Mouse (Mus musculus): ENCODE measurements around the gene Nup188.

Nup188 gene

DNA sequence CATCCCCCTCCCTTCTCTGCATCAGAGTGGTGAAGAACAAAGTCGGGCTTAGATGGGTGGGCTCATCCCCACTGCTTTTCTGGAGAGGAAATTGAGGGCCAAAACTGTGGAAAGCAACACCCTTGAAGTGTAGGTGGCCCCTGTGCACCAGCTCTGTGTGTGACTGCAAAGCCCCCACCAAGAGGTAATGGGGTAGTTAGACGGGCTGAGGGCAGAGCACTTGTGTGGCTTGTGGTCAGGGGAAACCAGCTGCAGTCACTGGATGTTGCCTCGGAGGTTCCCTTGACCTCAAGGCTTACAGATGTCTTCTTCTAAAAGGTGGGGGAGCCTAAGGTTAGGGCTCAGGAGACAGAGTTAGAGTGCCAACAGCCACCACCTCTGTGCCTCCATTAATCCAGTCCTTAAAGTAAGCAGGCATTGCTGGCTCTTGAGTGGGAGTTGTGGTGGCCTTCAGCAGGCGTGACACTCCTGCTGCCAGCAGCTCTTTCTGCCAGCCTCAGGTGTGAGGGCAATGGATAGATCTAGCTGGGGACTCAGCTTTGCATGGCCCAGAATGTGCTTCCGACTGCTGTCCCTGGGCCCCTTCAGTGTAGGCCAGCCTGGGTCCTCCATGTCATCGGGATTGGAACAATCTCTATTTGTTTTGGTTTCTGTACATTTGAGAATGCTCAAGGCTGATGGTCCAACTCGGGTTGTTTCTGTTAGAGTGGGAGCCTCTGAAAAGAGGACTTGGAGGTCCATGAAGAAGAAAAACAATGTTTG lies 28.3 kb upstream of the Nup188 start:
- DNase-seq: no peak

DNA sequence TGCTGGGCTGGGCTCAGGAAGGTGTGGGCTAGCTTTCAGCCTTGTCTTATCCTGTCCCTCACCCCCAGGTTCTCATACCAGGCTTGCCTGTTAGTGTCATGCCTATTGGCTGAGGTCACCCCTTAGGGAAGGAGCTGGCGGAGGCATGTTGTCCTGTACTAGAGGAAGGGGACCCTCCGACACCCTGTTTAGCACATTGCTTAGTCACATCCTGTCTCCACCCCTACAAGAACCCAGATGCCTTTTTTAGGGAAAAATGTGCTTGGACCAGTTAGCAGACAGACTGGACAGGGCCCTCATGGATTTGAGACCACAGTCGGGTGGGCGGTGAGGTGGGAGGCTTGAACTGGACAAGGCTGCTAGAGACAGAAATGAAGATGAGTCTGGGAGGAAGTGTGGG lies 27.6 kb upstream of the Nup188 start:
- no peak for DNase-seq

DNA sequence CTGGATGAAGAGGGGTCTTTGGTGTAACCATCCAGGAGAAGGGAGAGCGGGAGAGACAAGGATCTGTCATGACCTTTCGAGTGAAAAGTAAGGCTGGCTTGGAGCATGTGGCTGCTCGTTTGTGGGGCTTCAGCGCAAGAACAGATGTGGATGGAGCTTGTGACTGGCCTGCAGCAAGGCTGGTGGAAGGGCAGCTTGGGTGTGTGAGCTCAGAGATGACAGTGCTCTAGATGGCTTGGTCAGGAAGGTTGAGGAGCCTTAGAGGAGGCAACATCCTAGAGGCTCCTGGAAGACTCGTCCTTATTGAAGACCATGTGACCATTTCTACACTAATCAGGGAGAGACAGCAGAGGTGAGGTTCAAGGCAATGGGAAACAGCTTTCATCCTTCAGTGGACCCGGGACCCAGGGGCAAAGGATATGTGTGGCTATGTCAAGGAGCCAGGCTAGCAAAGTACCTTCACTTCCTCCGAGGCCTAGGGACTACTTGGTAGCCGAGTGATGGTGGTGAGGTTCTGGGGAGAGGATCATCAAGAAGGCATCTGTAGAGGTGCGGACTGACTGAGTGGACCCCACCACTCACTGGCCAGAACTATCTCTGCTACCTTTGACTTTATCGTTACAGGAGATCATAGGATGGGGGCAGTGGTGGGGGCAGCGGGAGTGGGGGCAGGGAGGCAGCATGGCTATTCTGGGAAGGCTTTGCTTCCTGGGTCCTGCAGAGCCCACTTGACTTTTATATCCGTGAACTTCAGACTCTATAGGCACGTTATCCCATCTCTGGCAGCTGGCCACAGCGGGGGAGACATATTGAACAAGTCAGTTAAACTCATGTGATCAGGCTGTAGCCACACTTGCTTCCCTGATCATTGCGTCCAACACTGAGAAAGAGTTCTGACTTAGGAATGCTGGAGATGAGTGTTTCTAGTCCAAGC lies 26.8 kb upstream of the Nup188 start:
- no peak for DNase-seq

DNA sequence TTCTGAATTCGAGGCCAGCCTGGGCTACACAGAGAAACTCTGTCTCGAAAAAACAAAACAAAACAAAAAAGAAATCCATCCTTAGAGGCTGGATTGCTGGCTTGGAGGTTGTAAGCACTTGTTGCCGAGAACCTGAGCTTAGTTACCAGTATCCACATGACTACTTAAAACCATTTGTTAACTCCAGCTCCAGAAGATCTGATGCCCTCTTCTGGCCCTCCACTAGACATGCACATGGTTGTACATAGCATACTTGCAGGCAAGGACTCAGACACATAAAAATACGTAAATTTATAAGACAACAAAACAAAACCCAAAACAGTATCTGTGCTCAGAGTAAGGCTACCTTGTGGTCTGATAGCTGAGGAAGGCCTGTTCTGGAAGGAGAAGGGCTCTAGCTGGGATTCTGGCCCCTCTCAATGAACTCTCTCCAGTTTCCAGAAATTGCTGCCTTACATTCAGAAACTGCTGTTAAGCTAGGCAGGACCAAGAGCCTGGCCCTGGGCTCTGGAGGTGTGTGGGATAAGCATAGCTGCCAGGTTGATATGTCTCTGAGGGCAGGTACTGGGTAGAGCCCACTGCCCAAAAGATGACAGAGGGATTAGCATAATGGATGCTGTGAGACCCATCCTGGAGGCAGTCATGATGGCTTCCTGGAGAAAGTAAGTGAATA lies 25.0 kb upstream of the Nup188 start:
- no peak for DNase-seq

DNA sequence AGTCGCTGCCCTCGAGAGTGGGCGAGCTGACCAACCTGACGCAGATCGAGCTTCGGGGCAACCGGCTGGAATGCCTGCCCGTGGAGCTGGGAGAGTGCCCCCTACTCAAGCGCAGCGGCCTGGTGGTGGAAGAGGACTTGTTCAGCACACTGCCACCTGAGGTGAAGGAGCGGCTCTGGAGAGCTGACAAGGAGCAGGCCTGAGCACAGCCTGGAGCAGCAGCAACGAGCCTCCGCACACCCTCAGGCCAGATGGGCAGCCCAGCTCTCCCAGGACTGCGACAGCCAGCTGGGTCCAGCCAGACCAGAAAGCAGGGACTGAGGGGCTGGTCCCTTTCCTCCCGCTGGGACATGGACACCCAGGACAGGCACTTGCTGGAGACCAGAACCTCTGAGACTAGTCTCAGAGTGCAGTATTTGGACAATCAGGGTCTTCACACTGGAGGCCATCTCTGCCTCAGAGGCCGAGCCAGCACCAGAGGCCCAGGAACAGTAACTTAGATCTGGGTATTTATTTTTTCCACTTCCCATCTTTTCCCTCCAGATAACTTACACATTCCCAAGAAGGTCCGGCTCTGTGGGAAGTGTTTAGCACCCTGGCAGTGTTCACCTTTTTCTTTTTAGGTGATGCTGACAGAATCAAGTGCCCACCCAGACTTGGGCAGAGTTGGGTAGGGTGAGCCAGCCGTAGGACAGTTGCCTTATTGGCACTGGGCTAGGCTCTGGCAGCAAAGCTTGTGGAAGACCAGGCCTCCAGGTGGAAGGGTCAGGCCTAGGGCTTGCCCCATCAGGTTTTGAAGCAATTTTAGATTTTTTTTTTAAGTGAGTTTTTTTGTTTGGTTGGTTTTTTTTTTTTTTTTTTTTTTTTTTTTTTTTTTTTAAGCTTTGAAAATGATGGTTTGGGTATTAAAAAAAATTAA lies 24.0 kb upstream of the Nup188 start:
- DNase-seq: no peak

DNA sequence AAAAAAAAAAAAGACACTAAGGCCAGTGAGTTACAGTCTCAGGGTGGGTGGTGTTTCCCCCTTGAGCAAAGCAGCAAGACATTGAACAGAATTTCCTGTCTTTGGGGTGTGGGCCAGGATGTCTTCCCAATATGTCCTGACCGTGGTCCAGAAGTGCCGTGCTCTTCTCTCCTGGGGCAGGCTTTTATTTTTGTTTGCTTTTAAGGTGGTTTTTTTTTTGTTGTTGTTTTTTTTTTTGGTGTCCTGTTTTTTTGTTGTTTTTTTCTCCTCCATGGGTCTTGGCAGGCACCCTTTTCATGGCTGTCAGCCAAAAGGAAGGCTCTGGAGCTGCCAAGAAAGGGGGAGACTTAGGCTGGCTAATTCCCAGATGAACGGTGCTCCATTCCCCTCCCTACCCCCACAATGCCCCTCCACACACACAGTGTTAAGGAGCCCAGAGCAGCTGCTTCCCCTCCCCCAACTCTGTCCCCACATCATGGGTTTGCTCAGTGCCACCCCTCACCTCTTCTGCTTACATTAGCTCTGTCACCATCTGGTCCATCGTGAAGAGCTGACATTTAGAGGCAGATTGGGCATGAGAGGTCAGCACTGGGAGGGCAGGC lies 23.3 kb upstream of the Nup188 start:
- DNase-seq: peak; percentile 63

DNA sequence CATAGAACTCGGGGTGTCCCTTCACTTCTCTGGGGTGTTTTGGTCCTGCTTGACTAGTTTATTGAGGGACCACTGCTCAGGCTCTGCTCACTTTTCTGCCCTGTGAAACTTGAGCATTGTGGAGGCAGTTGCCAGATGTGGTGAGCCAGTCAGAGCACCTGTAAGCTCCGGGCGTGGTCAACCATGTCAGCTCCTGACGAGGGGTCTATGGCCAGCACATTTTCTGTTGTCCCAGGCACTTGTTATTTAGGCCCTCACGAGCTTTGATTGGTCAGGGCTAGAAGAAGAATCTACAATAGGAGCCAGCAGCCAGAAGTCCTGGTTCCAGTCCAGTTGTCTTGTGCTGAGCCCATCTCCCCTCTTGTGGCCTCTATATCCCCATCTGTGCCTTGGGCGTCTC lies 22.4 kb upstream of the Nup188 start:
- no peak for DNase-seq

DNA sequence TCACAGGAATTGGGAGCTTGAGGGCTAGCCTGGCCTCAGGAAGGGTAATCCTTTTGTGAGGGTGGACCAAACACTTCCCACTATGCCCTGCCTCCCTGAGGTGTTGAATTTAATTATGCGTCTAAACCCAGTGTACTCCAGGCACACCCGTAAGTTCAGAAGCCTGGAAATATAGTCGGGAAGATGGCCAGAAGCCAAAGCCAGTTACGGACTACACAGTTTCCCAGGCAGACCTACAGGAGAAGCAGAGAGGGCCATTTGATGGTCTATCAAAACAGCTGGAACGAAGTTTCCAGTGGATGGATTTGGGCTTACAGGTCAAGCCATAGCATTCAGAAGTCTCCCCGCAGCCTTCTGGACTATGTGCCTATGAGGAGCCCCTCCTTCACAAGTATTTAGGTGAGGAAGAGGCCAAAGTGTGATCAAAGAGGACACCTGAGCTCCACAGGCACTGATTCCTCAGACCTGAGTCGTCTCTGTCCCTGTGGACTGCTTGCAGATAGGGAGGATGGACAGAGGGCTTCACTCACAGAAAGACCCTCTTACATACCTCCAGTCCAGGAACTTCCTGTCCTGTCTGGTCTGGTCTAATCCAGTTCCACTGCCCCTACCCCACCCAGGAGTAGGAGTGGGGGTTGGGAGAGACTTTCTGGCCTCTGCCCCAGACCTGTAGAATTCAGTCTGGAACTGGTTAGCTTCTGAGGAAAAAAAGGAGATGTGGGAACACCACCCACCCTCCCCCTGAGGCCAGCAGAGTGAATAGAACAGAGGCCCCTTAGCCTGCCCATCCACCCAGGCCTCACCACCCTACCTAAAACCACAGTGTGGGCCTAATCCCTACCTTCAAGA lies 21.3 kb upstream of the Nup188 start:
- no peak for DNase-seq

DNA sequence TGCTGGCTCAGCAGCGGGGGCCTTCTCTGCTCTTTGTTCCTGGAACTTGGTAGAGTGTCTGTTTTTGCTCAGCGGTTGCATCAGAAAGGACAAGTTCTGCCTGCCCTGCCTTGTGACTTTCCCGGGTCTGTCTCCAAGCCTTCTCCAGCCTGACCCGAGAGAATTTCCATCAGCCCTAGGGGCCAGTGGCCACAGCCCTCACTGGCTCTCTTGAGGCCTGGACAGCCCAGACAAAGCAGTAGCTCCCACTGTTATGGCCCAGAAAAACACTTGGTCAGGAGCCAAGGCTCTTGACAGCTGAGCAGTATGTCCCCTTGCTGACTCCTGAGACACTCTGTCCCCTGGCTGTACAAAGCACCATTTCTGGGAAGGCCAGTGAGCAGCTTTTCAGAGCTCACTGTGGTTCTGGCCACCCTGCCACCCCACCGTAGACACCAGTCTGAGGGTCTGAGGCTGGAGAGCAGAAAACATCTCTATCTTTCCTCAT lies 20.4 kb upstream of the Nup188 start, which contains the start of gene Phyhd1:
Gene Phyhd1 (plus strand): TSS at position 437 of the 487 bp plus-strand sequence.
- peak; percentile 89 for DNase-seq

DNA sequence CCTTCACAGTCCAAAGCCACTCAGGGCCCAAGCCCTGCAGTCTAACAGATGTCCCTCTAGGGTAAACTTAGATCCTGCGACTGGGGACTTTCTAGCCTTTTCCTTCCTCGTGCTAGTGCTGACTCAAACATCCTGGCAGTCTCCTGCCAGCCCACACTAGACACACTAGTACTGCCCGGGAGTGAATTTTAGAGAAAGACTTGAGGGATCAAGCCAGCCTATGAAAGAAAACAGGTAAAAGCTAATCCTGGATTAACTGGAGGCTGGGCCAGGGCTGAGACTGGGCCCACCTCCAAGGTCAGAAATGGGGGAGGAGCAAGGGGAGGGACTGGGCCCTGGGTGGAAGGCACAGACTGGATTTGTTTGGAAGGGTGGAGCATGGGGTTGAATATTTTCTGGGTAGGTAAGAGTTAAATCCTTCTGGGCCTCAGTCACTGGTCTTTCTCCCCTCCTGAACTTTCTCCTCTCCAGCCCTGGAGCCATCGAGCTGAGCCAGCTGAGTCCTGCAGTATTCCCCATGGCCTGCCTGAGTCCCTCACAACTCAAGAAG lies 19.7 kb upstream of the Nup188 start:
- no peak for DNase-seq

DNA sequence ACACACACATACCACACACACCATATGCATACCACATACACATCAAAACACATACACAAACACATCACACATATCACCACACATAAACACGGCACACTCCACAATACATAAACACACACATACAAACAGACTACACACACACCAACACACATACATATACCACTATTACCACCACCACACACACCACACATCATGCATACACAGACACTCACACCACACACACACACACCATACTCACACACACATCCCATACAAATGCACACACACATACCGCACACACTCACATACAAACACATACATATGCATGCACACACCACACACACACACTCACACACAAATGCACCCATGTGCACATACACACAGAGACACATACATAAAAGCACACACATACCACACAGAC lies 18.7 kb upstream of the Nup188 start:
- DNase-seq: no peak

DNA sequence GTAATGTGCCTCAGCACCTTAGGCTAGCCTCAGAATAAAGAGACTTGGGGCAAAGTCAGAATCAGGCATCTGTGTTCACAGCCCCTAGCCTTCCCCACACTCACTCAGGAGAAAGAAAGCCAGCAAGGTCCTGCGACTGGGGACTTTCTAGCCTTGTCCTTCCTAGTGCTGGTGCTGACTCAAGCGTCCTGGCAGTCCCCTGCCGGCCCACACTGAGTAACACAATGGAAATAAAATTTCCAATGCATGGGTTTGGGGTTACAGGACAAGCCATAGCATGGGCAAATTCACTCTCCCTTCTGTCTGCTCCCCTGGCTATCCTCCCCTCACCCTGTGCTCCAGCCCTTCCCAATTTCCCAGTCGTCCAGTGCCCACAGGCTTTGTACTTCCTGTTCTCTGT lies 17.8 kb upstream of the Nup188 start:
- DNase-seq: no peak

DNA sequence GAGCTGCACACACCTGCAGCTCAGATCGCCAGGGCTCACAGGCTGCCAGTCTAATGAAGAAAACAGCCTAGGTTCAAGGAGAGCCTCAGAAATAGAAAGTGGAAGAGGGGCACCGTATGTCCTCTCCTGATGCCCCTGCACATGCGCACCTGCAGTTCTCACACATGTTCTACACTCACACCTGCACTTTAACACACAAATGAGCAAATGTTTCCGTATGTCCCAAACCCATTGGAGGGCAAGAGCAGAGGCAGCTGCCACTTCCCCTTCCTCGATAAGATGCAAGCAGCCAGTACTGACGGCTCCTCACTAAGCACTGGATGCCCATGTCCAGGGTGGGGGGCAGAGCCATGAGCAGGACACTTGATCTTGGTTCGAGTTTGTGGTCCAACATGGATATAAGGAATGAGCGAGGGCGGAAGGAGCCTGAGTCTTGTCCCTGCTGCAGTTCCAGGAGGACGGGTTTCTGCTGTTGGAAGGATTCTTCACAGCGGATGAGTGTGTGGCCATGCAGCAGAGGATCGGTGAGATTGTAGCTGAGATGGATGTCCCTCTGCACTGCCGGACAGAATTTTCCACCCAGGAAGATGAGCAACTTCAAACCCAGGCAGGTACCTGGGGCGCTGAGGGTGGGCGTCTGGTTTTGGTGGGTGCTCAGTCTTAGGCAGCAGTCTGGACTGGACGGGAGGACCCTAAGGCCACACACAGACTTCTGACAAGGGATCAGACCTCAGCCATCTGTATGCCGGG lies 16.8 kb upstream of the Nup188 start:
- DNase-seq: peak; percentile 20

DNA sequence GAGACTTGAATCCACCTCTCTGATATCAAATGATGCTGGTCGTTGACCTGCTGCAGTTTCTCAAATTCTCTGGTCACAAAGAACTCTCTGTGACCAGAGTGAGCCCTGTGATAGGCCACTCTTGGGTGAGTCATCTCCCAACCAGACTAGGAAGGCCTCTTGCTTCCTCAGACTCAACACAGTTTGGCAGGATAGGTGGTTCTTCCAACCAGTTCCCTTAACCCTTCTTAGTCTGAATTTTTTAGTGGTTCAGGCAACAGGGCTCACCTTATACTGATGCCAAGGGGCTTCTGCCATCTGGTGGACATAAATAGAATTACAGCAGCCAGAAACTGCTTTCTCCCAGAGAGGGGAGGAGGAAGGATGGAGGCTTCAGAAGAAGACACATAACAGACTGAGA lies 16.1 kb upstream of the Nup188 start:
- peak; percentile 87 for DNase-seq

DNA sequence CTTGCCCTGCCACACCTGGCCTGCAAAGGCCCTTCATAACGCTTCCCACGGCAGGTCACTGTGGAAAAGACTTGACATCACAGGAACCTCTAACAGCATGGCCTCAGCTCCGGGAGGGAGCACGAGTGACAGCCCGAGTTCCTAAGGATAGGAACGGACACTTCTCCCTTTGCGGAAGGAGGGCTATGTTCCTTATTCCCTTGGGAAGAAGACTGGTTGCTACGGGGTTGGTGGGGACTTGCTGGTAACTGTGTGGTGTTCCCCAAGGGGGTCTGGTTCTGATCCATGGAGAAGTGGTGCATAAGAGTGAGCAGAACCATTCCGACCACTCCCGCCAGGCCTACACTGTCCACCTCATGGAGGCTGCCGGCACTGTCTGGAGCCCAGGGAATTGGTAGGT lies 5.5 kb upstream of the Nup188 start, which contains the start of gene Gm28038:
Gene Gm28038 (plus strand): TSS at position 301 of the 400 bp plus-strand sequence.
- no peak for DNase-seq

DNA sequence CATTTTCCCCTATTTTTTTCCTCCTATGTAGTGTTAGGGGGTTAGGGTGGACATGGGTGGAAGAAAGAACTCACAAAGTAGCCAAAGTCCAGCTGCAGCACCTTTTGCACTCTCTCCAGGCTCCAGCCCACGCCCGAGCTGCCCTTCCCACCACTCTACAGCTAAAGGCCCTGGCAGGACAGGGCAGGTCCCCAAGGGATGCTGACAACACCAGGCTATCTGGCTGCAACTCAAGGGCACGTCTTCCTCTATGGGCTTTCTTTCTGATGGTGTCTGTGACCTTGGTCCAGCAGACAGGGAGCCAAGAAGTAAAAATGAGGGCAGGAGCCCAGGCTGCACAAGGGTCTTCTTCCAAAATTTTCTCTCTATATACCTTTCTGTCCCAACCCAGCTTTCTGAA lies 4.5 kb upstream of the Nup188 start:
- DNase-seq: no peak

DNA sequence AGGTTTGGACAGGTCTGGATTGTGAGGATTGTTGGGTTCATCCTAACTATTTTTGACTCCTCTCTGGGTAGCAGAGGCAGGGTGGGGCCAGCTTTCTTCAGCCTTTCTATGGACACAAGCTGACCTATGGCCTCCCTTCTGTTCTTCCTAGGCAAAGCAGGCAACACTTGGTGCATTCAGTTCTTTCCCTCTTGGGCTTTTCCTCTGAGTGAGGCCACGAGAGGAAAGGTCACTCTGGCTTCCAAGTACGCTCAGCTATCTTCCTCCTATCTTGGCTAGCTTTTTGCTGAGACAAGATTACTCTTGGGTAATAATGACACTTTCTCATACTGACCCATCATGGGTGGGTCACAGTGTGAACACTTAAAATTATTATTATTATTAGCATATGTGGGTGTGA lies 3.0 kb upstream of the Nup188 start:
- DNase-seq: no peak

DNA sequence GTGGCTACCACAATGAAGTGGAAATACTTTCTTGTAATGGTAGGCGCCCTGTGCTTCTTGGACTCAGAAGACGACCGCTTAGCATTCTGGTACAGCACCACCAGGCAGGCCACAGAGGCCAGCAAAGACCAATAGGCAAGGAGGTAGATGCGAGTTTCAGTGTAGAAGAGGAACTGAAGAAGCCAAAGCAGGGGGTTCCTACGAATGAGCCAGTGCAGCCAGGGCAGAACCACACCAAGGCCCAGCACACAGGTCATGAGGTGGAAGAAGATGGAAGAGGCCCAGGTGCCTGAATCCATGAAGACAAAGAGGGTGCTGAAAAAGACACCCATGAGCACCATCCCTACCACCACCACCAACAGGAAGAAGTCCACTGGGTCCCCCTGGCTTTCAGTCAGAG lies 1.2 kb upstream of the Nup188 start:
- no peak for DNase-seq

DNA sequence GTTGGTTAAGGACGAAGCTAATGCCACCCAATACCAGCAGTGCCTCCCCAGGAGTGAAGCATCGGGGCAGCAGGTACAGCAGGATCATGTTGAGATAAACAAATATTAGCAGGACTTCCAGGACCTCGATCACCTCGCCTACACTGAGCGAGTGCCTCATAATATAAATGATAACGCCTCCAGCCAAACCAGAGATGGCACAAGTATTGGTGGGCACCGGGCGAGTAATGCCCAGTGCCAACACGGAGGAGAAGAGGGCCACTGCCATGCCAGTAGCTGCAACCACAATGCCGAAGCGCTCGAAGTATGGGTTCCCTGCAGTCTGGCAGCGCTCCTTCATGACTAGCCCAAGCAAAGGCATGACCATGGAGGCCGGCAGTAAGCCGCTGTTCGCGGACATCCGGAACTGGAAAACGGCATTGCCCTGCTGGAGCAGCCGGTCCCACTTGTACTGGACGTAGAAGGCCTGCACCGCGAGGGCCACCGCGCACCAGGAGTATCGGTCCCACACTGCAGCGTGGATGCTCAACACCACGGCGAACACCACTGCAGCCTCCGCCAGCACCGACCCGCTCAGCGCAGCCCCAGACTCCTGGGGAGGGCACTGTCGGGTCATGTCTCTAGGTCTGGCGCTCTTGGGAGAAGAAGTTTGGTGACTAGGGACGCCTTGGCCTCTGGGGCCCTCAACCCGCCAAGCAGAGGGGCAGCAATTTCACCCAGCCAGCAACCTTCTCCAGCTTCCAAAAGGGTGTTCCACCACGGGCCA lies 598 bp upstream of the Nup188 start:
- DNase-seq: no peak

Data from layer of hippocampus, adult 9-11 months (tissue).